Mouse (Mus musculus) heart, embryonic 10.5 days (tissue): ENCODE results near the gene Prrc2b. TPM values are rescaled to one million over a fixed set of nuclear protein-coding genes. Genes with fewer than 3 reads are reported as not detected.
A peak's percentile ranks its signal among the peaks of the same experiment; 100 is the strongest.

Experiments used
- DNase-seq: peaks from one replicate; pipeline ENCODE4 v3.0.0-alpha.2; 2017; ENCODE audit warnings: low spot score
- H3K27ac ChIP-seq: fragments of 300-500 bp; sonication (generic); 2 replicates; pipeline ENCODE4 v1.5.1; 2016; ENCODE audit warnings: mild to moderate bottlenecking
- H3K27me3 ChIP-seq: fragments of 300-500 bp; sonication (generic); 2 replicates; pipeline ENCODE4 v1.6.1; 2016; ENCODE audit warnings: mild to moderate bottlenecking; ENCODE audit not compliant: poor library complexity, insufficient read depth, severe bottlenecking
- H3K36me3 ChIP-seq: fragments of 300-500 bp; sonication (generic); 2 replicates; pipeline ENCODE4 v1.6.1; 2016; ENCODE audit warnings: mild to moderate bottlenecking, moderate library complexity
- H3K4me1 ChIP-seq: fragments of 300-500 bp; sonication (generic); 2 replicates; pipeline ENCODE4 v1.6.1; 2016; ENCODE audit warnings: mild to moderate bottlenecking
- H3K4me3 ChIP-seq: fragments of 300-500 bp; sonication (generic); 2 replicates; pipeline ENCODE4 v1.5.1; 2016; ENCODE audit warnings: mild to moderate bottlenecking, moderate library complexity
- H3K9me3 ChIP-seq: fragments of 300-500 bp; sonication (generic); 2 replicates; pipeline ENCODE4 v1.6.1; 2016; ENCODE audit warnings: mild to moderate bottlenecking, moderate library complexity
- WGBS: fragments of 180-500 bp; shearing (Covaris S2); methylation state at CpG from one replicate; pipeline ENCODE4 v1.1.7; 2016; 5-methylcytosine and 5-hydroxymethylcytosine counted together
- polyA plus RNA-seq: library from polyadenylated mRNA; unstranded; fragments of >200 nt; fragmentation: Nextera tagmentation; extraction: Ambion mirVana; gene quantifications from 2 replicates; pipeline ENCODE4 v1.2.1, GENCODE M21; 2016

Gene Prrc2b
- polyA plus RNA-seq, 1 experiment from 2014 or later: 54.6 TPM

GRCm38 (mm10) chr2:32156645-32157044 lies 5.8 kb downstream of the Prrc2b start:
- Histone ChIP-seq H3K27me3 (no peaks in the 10 kb centered on the region), H3K9me3 (no peaks in the 10 kb centered on the region), H3K27ac (no peak overlapping the region), H3K4me3 (no peak overlapping the region), H3K4me1 (peaks cover 87% of the 10 kb centered on the region), H3K36me3 (peaks cover 15% of the 10 kb centered on the region)
- DNase-seq: no peak
- WGBS: 60% methylated on average over 10 of the region's 10 CpGs

GRCm38 (mm10) chr2:32157328-32157727 lies 6.4 kb downstream of the Prrc2b start:
- Histone ChIP-seq H3K4me3 (no peak overlapping the region), H3K36me3 (peaks cover 15% of the 10 kb centered on the region), H3K27ac (no peak overlapping the region), H3K27me3 (no peaks in the 10 kb centered on the region), H3K4me1 (peaks cover 87% of the 10 kb centered on the region), H3K9me3 (no peaks in the 10 kb centered on the region)
- no peak for DNase-seq
- 53% methylated on average over 4 of the region's 4 CpGs for WGBS

- Histone ChIP-seq H3K4me3 (no peak overlapping the region), H3K27me3 (no peaks in the 10 kb centered on the region), H3K36me3 (peaks cover 15% of the 10 kb centered on the region), H3K4me1 (peaks cover 83% of the 10 kb centered on the region), H3K27ac (0 out of 2 replicates have a peak overlapping the region, but pooled peaks have one; percentile 18), H3K9me3 (no peaks in the 10 kb centered on the region)
- no peak for DNase-seq
- WGBS: 78% methylated on average over 12 of the region's 12 CpGs
Observed at GRCm38 (mm10) chr2:32158616-32159239, 7.8 kb downstream of the Prrc2b start.

- H3K27ac ChIP-seq: no peak overlapping the region
- H3K4me1 ChIP-seq: peaks cover 79% of the 10 kb centered on the region
- H3K9me3 ChIP-seq: no peaks in the 10 kb centered on the region
- no peak for DNase-seq
- H3K27me3 ChIP-seq: no peaks in the 10 kb centered on the region
- H3K4me3 ChIP-seq: no peak overlapping the region
- WGBS: 84% methylated on average over 3 of the region's 3 CpGs
- peaks cover 15% of the 10 kb centered on the region for H3K36me3 ChIP-seq
Observed at GRCm38 (mm10) chr2:32160525-32160924, 9.6 kb downstream of the Prrc2b start.

GRCm38 (mm10) chr2:32160967-32161366 lies 10.1 kb downstream of the Prrc2b start:
- no peak overlapping the region for H3K27ac ChIP-seq
- H3K27me3 ChIP-seq: no peaks in the 10 kb centered on the region
- H3K36me3 ChIP-seq: peaks cover 15% of the 10 kb centered on the region
- H3K4me1 ChIP-seq: peaks cover 77% of the 10 kb centered on the region
- no peak for DNase-seq
- H3K4me3 ChIP-seq: no peak overlapping the region
- no peaks in the 10 kb centered on the region for H3K9me3 ChIP-seq
- 78% methylated on average over 5 of the region's 5 CpGs for WGBS

- Histone ChIP-seq H3K36me3 (peaks cover 15% of the 10 kb centered on the region), H3K27me3 (no peaks in the 10 kb centered on the region), H3K27ac (no peak overlapping the region), H3K4me1 (peaks cover 77% of the 10 kb centered on the region), H3K4me3 (no peak overlapping the region), H3K9me3 (no peaks in the 10 kb centered on the region)
- DNase-seq: no peak
- 88% methylated on average over 8 of the region's 8 CpGs for WGBS
Observed at GRCm38 (mm10) chr2:32162102-32162501, 11.2 kb downstream of the Prrc2b start.

- Histone ChIP-seq H3K27ac (no peak overlapping the region), H3K36me3 (peaks cover 15% of the 10 kb centered on the region), H3K4me1 (peaks cover 78% of the 10 kb centered on the region), H3K27me3 (no peaks in the 10 kb centered on the region), H3K4me3 (no peak overlapping the region), H3K9me3 (no peaks in the 10 kb centered on the region)
- WGBS: 77% methylated on average over 4 of the region's 4 CpGs
- no peak for DNase-seq
Observed at GRCm38 (mm10) chr2:32162646-32163045, 11.8 kb downstream of the Prrc2b start.

GRCm38 (mm10) chr2:32163057-32163456 lies 12.2 kb downstream of the Prrc2b start:
- H3K27me3 ChIP-seq: no peaks in the 10 kb centered on the region
- H3K4me3 ChIP-seq: no peak overlapping the region
- no peaks in the 10 kb centered on the region for H3K9me3 ChIP-seq
- peaks cover 15% of the 10 kb centered on the region for H3K36me3 ChIP-seq
- no peak overlapping the region for H3K27ac ChIP-seq
- H3K4me1 ChIP-seq: peaks cover 78% of the 10 kb centered on the region
- 86% methylated on average over 3 of the region's 3 CpGs for WGBS
- DNase-seq: no peak

- 70% methylated on average over 12 of the region's 12 CpGs for WGBS
- no peak for DNase-seq
- Histone ChIP-seq H3K9me3 (no peaks in the 10 kb centered on the region), H3K27ac (no peak overlapping the region), H3K36me3 (peaks cover 17% of the 10 kb centered on the region), H3K27me3 (no peaks in the 10 kb centered on the region), H3K4me3 (no peak overlapping the region), H3K4me1 (peaks cover 76% of the 10 kb centered on the region)
Observed at GRCm38 (mm10) chr2:32164503-32164902, 13.6 kb downstream of the Prrc2b start.

- no peak overlapping the region for H3K4me3 ChIP-seq
- peaks cover 76% of the 10 kb centered on the region for H3K4me1 ChIP-seq
- H3K27ac ChIP-seq: no peak overlapping the region; the same call in 1 of the 2 replicates
- H3K36me3 ChIP-seq: peaks cover 12% of the 10 kb centered on the region
- H3K9me3 ChIP-seq: no peaks in the 10 kb centered on the region
- no peak for DNase-seq
- no peaks in the 10 kb centered on the region for H3K27me3 ChIP-seq
- 81% methylated on average over 11 of the region's 11 CpGs for WGBS
Observed at GRCm38 (mm10) chr2:32165040-32165800, 14.3 kb downstream of the Prrc2b start.

- DNase-seq: no peak
- no peaks in the 10 kb centered on the region for H3K27me3 ChIP-seq
- WGBS: 9% methylated on average over 10 of the region's 10 CpGs
Observed at GRCm38 (mm10) chr2:32166581-32166980, 15.7 kb downstream of the Prrc2b start.

GRCm38 (mm10) chr2:32167034-32167770 lies 16.3 kb downstream of the Prrc2b start:
- H3K27ac ChIP-seq: peak overlapping the region; percentile 86
- whole genome bisulfite sequencing: 18% methylated on average over 16 of the region's 16 CpGs
- no peaks in the 10 kb centered on the region for H3K27me3 ChIP-seq
- H3K4me3 ChIP-seq: peak overlapping the region; percentile 37
- peaks cover 7% of the 10 kb centered on the region for H3K36me3 ChIP-seq
- no peaks in the 10 kb centered on the region for H3K9me3 ChIP-seq
- peaks cover 81% of the 10 kb centered on the region for H3K4me1 ChIP-seq
- no peak for DNase-seq

More at GRCm38 (mm10) chr2:32166581-32166980, 15.7 kb downstream of the Prrc2b start:
- Histone ChIP-seq H3K4me1 (peaks cover 77% of the 10 kb centered on the region), H3K27ac (peak overlapping the region; percentile 53), H3K36me3 (peaks cover 5% of the 10 kb centered on the region), H3K9me3 (no peaks in the 10 kb centered on the region), H3K4me3 (peak overlapping the region; percentile 37)

- WGBS: 7% methylated on average over 7 of the region's 7 CpGs
- Histone ChIP-seq H3K4me3 (peak overlapping the region; percentile 37), H3K9me3 (no peaks in the 10 kb centered on the region), H3K27ac (peak overlapping the region; percentile 86), H3K27me3 (no peaks in the 10 kb centered on the region), H3K36me3 (peaks cover 7% of the 10 kb centered on the region), H3K4me1 (peaks cover 79% of the 10 kb centered on the region)
- DNase-seq: peak; percentile 91
Observed at GRCm38 (mm10) chr2:32167819-32168218, 16.9 kb downstream of the Prrc2b start.
